Mouse (Mus musculus) heart, embryonic 11.5 days (tissue): ENCODE results near the gene Gsk3b. TPM values are rescaled to one million over a fixed set of nuclear protein-coding genes. Genes with fewer than 3 reads are reported as not detected.

Experiments
- ATAC-seq: fragments of 200-750 bp; cut with Nextera tagmentation; replicated peaks from 2 replicates; pipeline ENCODE4 v1.8.0; 2017; ENCODE audit warnings: moderate library complexity; ENCODE audit not compliant: insufficient number of reproducible peaks, low FRiP score, low TSS enrichment
- H3K27ac ChIP-seq: fragments of 300-500 bp; sonication (generic); 2 replicates; pipeline ENCODE4 v1.5.1; 2014; ENCODE audit warnings: mild to moderate bottlenecking, low read depth, low read length
- H3K27me3 ChIP-seq: fragments of 300-500 bp; sonication (generic); 2 replicates; pipeline ENCODE4 v1.6.1; 2014; ENCODE audit warnings: mild to moderate bottlenecking, low read length, mixed read lengths; ENCODE audit not compliant: control insufficient read depth, insufficient read depth
- H3K36me3 ChIP-seq: fragments of 300-500 bp; sonication (generic); 2 replicates; pipeline ENCODE4 v1.6.1; 2014; ENCODE audit warnings: mild to moderate bottlenecking, low read length, moderate library complexity, mixed read lengths; ENCODE audit not compliant: control insufficient read depth, insufficient read depth
- H3K4me1 ChIP-seq: fragments of 300-500 bp; sonication (generic); 2 replicates; pipeline ENCODE4 v1.6.1; 2014; ENCODE audit warnings: low read length; ENCODE audit not compliant: control insufficient read depth, insufficient read depth
- H3K4me2 ChIP-seq: fragments of 300-500 bp; sonication (generic); 2 replicates; pipeline ENCODE4 v1.6.1; 2014; ENCODE audit warnings: mild to moderate bottlenecking, moderate library complexity
- H3K4me3 ChIP-seq: fragments of 300-500 bp; sonication (generic); 2 replicates; pipeline ENCODE4 v1.5.1; 2014; ENCODE audit warnings: low read depth, low read length
- H3K9ac ChIP-seq: fragments of 300-500 bp; sonication (generic); 2 replicates; pipeline ENCODE4 v1.6.1; 2014; ENCODE audit warnings: mild to moderate bottlenecking, low read depth, low read length, moderate library complexity
- H3K9me3 ChIP-seq: fragments of 300-500 bp; sonication (generic); replicated peaks from 2 replicates; pipeline ENCODE4 v1.6.1; 2016; ENCODE audit warnings: low read length; ENCODE audit not compliant: control insufficient read depth
- WGBS: fragments of 180-500 bp; shearing (Covaris S2); extraction: QIAGEN DNeasy Blood & Tissue Kit; methylation state at CpG from one replicate; pipeline ENCODE4 v1.1.7; 2014; ENCODE audit not compliant: insufficient replicate concordance; 5-methylcytosine and 5-hydroxymethylcytosine counted together
- polyA plus RNA-seq: library from polyadenylated mRNA; unstranded; fragments of >200 nt; fragmentation: Nextera tagmentation; extraction: Ambion mirVana; gene quantifications from 2 replicates; pipeline ENCODE4 v1.2.1, GENCODE M21; 2014

Gsk3b gene
- polyA plus RNA-seq, 1 experiment from 2014 or later: 57.5 TPM

GRCm38 (mm10) chr16:38286541-38286940, 197.7 kb downstream of the Gsk3b start:
- WGBS: 53% methylated on average over 4 of the region's 4 CpGs
- Histone ChIP-seq H3K9me3 (no peaks in the 10 kb centered on the region), H3K36me3 (no peaks in the 10 kb centered on the region), H3K4me1 (no peaks in the 10 kb centered on the region; the same call in 1 of the 2 replicates), H3K4me2 (no peak overlapping the region), H3K9ac (no peak overlapping the region), H3K27ac (no peak overlapping the region), H3K4me3 (no peak overlapping the region), H3K27me3 (no peaks in the 10 kb centered on the region)
- no peak for ATAC-seq

GRCm38 (mm10) chr16:38287357-38287756, 198.6 kb downstream of the Gsk3b start:
- H3K9ac ChIP-seq: no peak overlapping the region
- H3K4me1 ChIP-seq: no peaks in the 10 kb centered on the region; the same call in 1 of the 2 replicates
- no peak overlapping the region for H3K4me3 ChIP-seq
- H3K27me3 ChIP-seq: no peaks in the 10 kb centered on the region
- H3K9me3 ChIP-seq: no peaks in the 10 kb centered on the region
- ATAC-seq: no peak
- WGBS: 68% methylated on average over 6 of the region's 6 CpGs
- H3K4me2 ChIP-seq: no peak overlapping the region
- no peaks in the 10 kb centered on the region for H3K36me3 ChIP-seq
- no peak overlapping the region for H3K27ac ChIP-seq

- no peaks in the 10 kb centered on the region for H3K36me3 ChIP-seq
- H3K4me2 ChIP-seq: no peak overlapping the region
- WGBS: 67% methylated on average over 3 of the region's 3 CpGs
- H3K9ac ChIP-seq: no peak overlapping the region
- H3K4me1 ChIP-seq: no peaks in the 10 kb centered on the region; the same call in 1 of the 2 replicates
- H3K27me3 ChIP-seq: no peaks in the 10 kb centered on the region
- no peak overlapping the region for H3K4me3 ChIP-seq
- H3K9me3 ChIP-seq: no peaks in the 10 kb centered on the region
- ATAC-seq: no peak
- no peak overlapping the region for H3K27ac ChIP-seq
These were observed 199.0 kb downstream of the Gsk3b start for GRCm38 (mm10) chr16:38287762-38288161.

- no peak overlapping the region for H3K4me2 ChIP-seq
- 31% methylated on average over 6 of the region's 6 CpGs for WGBS
- no peaks in the 10 kb centered on the region for H3K9me3 ChIP-seq
- H3K4me3 ChIP-seq: no peak overlapping the region
- H3K36me3 ChIP-seq: no peaks in the 10 kb centered on the region
- H3K27me3 ChIP-seq: no peaks in the 10 kb centered on the region
- no peak overlapping the region for H3K9ac ChIP-seq
- ATAC-seq: no peak
- no peak overlapping the region for H3K27ac ChIP-seq
- H3K4me1 ChIP-seq: no peaks in the 10 kb centered on the region; the same call in 1 of the 2 replicates
These were observed 200.1 kb downstream of the Gsk3b start for GRCm38 (mm10) chr16:38288851-38289250.

- Histone ChIP-seq H3K4me1 (no peaks in the 10 kb centered on the region; the same call in 1 of the 2 replicates), H3K9ac (no peak overlapping the region), H3K36me3 (no peaks in the 10 kb centered on the region), H3K4me3 (no peak overlapping the region), H3K27ac (no peak overlapping the region), H3K27me3 (no peaks in the 10 kb centered on the region), H3K4me2 (no peak overlapping the region), H3K9me3 (no peaks in the 10 kb centered on the region)
- ATAC-seq: no peak
- WGBS: 64% methylated on average over 2 of the region's 2 CpGs
These were observed 201.3 kb downstream of the Gsk3b start for GRCm38 (mm10) chr16:38290151-38290550.

- H3K9me3 ChIP-seq: no peaks in the 10 kb centered on the region
- H3K36me3 ChIP-seq: no peaks in the 10 kb centered on the region
- H3K27ac ChIP-seq: no peak within 1 kb of the TSS
- H3K27me3 ChIP-seq: no peaks in the 10 kb centered on the region
- WGBS: 57% methylated on average over 7 of the region's 7 CpGs
- no peak within 1 kb of the TSS for H3K4me3 ChIP-seq
- no peaks in the 10 kb centered on the region for H3K4me1 ChIP-seq
- H3K4me2 ChIP-seq: no peak within 1 kb of the TSS
- no peak for ATAC-seq
- no peak within 1 kb of the TSS for H3K9ac ChIP-seq
These were observed 206.0 kb downstream of the Gsk3b start, which contains the start of gene Nr1i2 for GRCm38 (mm10) chr16:38294685-38295348. Nr1i2 (minus strand) TSS chr16:38294824.

- Histone ChIP-seq H3K36me3 (no peaks in the 10 kb centered on the region), H3K27ac (no peak overlapping the region), H3K9me3 (no peaks in the 10 kb centered on the region), H3K9ac (no peak overlapping the region), H3K4me3 (no peak overlapping the region), H3K4me2 (no peak overlapping the region), H3K4me1 (no peaks in the 10 kb centered on the region), H3K27me3 (no peaks in the 10 kb centered on the region)
- WGBS: 50% methylated on average over 5 of the region's 5 CpGs
- ATAC-seq: no peak
These were observed 206.6 kb downstream of the Gsk3b start for GRCm38 (mm10) chr16:38295349-38295930.
